Mouse (Mus musculus) kidney, adult 2 months (tissue): ENCODE results near the gene Clint1.

Source experiments
- CTCF ChIP-seq: fragments of 200-500 bp; conservative IDR thresholded peaks from 2 replicates; pipeline ENCODE4 v1.5.1; 2011; ENCODE audit warnings: low read depth, mild to moderate bottlenecking, control low read depth, low read length, moderate library complexity, mixed read lengths; ENCODE audit not compliant: insufficient read depth, insufficient read length
- POLR2A ChIP-seq: fragments of 200-500 bp; IDR thresholded peaks from one replicate; pipeline ENCODE4 v1.6.1; 2011; ENCODE audit warnings: low read depth, low read length, control low read depth

GRCm38 (mm10) chr11:45840332-45840731, 11.5 kb upstream of the Clint1 start:
- TF ChIP-seq CTCF (no peak), POLR2A (no peak)
